Mouse (Mus musculus): ENCODE measurements at regions not wholly inside any gene's neighbourhood (a gene's known extent, or its start where the extent isn't known, plus 50 kb on each side); places are given as distances from the start of the nearest gene placed in this dataset.

DNA sequence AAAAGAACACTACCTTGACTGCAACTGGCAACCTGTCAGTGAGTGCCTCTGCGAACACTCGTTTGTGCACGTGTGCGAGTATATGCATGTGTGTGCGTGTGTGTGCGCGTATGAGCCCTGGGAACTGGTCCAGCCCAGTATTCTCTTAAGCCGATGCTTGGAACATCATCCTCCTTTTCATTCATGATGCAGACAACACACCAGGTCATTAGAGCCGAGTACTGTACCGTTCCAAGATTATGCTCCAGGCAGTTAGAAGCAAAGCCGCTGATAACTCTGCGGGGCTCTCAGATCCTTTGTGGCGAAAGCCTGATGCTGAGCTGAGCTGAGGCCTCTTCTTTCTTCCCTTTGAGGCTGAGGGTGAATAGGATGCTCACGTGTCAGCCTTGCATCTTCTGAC lies 61.8 kb upstream of the Gm21915 start:
- 86% methylated on average over 14 of the region's 14 CpGs for WGBS
- Histone ChIP-seq H3K9me3 (ENCODE audit: control insufficient read depth, low read length) (peaks cover 5% of the 10 kb centered on the region; the same call in 1 of the 2 replicates), H3K27me3 (ENCODE audit: control insufficient read depth, insufficient read depth, low read depth, low read length) (no peaks in the 10 kb centered on the region), H3K4me3 (ENCODE audit: low read length) (no peak overlapping the region), H3K4me1 (replicated peaks; ENCODE audit: control insufficient read depth, insufficient read depth, low read length) (no peaks in the 10 kb centered on the region), H3K9ac (ENCODE audit: low read length) (no peak overlapping the region), H3K27ac (ENCODE audit: low read length) (no peak overlapping the region), H3K4me2 (ENCODE audit: low read depth, low read length) (no peak overlapping the region), H3K36me3 (ENCODE audit: control insufficient read depth, insufficient read depth, low read length) (no peaks in the 10 kb centered on the region)
- ATAC-seq (ENCODE audit: low read depth) = no peak

DNA sequence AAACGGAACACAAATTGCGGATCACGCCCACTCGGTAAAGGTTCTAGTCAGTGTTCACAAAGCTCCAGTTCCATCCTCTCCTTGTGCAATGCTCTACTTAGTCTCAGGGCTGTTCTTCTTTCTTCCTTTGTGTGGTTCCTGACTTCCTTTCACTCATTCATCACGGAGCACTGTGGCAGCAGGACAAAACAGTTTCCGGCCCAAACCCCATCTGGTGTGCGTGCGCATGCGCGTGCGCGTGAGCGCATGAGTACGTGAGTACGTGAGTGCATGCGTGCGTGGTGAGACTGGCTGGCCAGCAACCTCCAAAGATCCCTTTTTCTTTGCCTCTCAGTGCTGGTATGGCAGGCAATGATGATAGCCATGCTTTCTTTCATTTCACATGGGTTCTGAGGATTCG lies 62.5 kb upstream of the Gm21915 start:
- no peak for ATAC-seq (ENCODE audit: low read depth)
- no peak overlapping the region for H3K4me2 ChIP-seq (ENCODE audit: low read depth, low read length)
- H3K4me3 ChIP-seq (ENCODE audit: low read length) = no peak overlapping the region
- H3K36me3 ChIP-seq (ENCODE audit: control insufficient read depth, insufficient read depth, low read length) = no peaks in the 10 kb centered on the region
- 89% methylated on average over 18 of the region's 18 CpGs for WGBS
- no peaks in the 10 kb centered on the region for H3K27me3 ChIP-seq (ENCODE audit: control insufficient read depth, insufficient read depth, low read depth, low read length)
- H3K4me1 ChIP-seq (replicated peaks; ENCODE audit: control insufficient read depth, insufficient read depth, low read length) = peaks cover 2% of the 10 kb centered on the region; the same call in 1 of the 2 replicates
- H3K9me3 ChIP-seq (ENCODE audit: control insufficient read depth, low read length) = peaks cover 5% of the 10 kb centered on the region; the same call in 1 of the 2 replicates
- no peak overlapping the region for H3K9ac ChIP-seq (ENCODE audit: low read length)
- no peak overlapping the region for H3K27ac ChIP-seq (ENCODE audit: low read length)

DNA sequence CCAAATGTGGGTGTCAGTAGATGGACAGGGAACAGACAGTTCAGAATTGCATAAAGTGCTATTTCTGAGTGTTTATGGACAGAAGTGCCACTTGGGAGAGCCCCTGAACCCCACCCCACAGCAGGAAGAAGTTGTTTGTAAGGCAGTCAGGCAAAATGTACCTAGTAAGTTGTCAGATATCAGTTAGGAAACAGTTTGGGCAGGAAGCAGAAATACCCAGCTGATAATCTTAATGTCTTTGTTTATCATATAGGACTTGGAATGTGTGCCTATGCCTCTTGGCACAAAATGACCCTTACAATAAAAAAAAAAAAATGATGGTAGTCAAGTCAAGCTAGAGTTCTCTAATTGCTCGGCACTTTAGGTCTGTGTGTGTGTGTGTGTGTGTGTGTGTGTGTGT lies 66.9 kb upstream of the Gm21915 start:
- H3K36me3 ChIP-seq (ENCODE audit: control insufficient read depth, insufficient read depth, low read length) = no peaks in the 10 kb centered on the region
- H3K4me2 ChIP-seq (ENCODE audit: low read depth, low read length) = no peak overlapping the region
- 30% methylated on average over 1 of the region's 1 CpGs for WGBS
- no peaks in the 10 kb centered on the region for H3K27me3 ChIP-seq (ENCODE audit: control insufficient read depth, insufficient read depth, low read depth, low read length)
- no peak overlapping the region for H3K4me3 ChIP-seq (ENCODE audit: low read length)
- ATAC-seq (ENCODE audit: low read depth) = peak; percentile 20; the same call in 1 of the 2 replicates
- no peak overlapping the region for H3K27ac ChIP-seq (ENCODE audit: low read length)
- no peak overlapping the region for H3K9ac ChIP-seq (ENCODE audit: low read length)
- H3K4me1 ChIP-seq (replicated peaks; ENCODE audit: control insufficient read depth, insufficient read depth, low read length) = peaks cover 2% of the 10 kb centered on the region; the same call in 1 of the 2 replicates
- H3K9me3 ChIP-seq (ENCODE audit: control insufficient read depth, low read length) = no peaks in the 10 kb centered on the region

DNA sequence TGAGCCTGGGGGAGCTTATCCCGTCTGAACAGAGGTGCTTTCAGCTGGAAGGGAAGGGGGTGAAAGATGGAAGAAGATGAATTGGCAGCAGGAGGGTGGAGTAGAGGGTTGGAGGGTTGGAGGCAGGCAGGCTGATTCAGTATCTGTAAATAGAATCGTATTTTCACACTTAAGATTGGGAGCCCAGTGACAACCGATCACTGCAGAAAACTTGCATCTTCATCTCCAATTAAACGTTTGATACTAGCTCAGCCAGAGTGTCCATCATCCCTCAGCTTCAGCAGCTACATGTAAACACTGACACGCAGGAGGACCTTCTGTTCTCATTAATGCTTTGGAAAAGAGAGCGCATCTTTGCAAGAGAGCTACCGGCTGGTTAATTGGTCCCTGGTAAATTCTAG lies 67.2 kb upstream of the Gramd1b start:
- Histone ChIP-seq H3K4me2 (ENCODE audit: low read depth, low read length) (no peak overlapping the region), H3K4me3 (ENCODE audit: low read length) (no peak overlapping the region), H3K9me3 (ENCODE audit: control insufficient read depth, low read length) (no peaks in the 10 kb centered on the region), H3K27ac (ENCODE audit: low read length) (no peak overlapping the region), H3K36me3 (ENCODE audit: control insufficient read depth, insufficient read depth, low read length) (no peaks in the 10 kb centered on the region), H3K4me1 (replicated peaks; ENCODE audit: control insufficient read depth, insufficient read depth, low read length) (peaks cover 1% of the 10 kb centered on the region; the same call in 1 of the 2 replicates), H3K27me3 (ENCODE audit: control insufficient read depth, insufficient read depth, low read depth, low read length) (no peaks in the 10 kb centered on the region), H3K9ac (ENCODE audit: low read length) (no peak overlapping the region)
- WGBS = 69% methylated on average over 7 of the region's 7 CpGs
- no peak for ATAC-seq (ENCODE audit: low read depth)

DNA sequence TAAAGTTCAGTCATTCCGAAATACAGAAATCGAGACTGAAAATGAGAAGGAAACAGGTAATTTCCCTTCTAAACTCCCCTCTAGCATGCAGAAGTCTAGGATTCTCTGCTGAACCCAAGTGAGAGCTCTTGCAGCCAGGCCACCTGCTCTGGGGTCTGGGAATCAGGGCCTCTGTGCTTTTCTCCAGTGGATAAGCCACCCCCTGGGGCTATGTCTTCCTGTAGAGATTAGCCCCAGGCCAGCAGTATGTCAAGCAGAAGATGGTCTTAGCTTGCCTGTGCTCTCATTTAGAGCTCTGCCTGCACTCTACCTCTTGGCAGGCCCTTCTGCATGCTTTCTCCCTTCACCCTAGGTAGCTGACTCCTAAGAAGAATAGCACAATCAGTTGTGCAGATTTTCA lies 56.2 kb upstream of the Gramd1b start:
- Histone ChIP-seq H3K9me3 (ENCODE audit: control insufficient read depth, low read length) (no peaks in the 10 kb centered on the region), H3K4me1 (replicated peaks; ENCODE audit: control insufficient read depth, insufficient read depth, low read length) (no peaks in the 10 kb centered on the region), H3K27ac (ENCODE audit: low read length) (no peak overlapping the region), H3K36me3 (ENCODE audit: control insufficient read depth, insufficient read depth, low read length) (no peaks in the 10 kb centered on the region), H3K4me2 (ENCODE audit: low read depth, low read length) (no peak overlapping the region), H3K27me3 (ENCODE audit: control insufficient read depth, insufficient read depth, low read depth, low read length) (no peaks in the 10 kb centered on the region), H3K4me3 (ENCODE audit: low read length) (no peak overlapping the region), H3K9ac (ENCODE audit: low read length) (no peak overlapping the region)
- 76% methylated on average over 2 of the region's 2 CpGs for whole genome bisulfite sequencing
- no peak for ATAC-seq (ENCODE audit: low read depth)

DNA sequence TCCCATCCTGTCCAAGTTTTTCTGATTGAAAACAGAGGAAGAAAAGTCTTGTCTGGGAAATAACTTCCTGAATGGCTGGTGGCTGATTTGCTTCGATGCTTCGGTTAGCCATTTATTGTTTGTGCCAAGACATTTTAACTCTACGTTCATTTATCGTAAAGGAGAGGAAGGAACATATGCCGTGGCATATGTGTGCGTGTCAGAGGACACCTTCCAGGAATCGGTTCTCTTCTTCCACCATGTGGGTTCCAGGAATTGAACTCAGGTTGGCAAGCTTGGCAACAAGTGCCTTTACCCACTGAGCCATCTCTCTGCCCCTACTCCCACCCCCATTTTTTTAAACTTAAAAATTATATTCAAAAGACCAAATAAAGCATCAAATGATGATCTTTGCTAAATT lies 55.4 kb upstream of the Gramd1b start:
- no peaks in the 10 kb centered on the region for H3K4me1 ChIP-seq (replicated peaks; ENCODE audit: control insufficient read depth, insufficient read depth, low read length)
- no peak overlapping the region for H3K4me3 ChIP-seq (ENCODE audit: low read length)
- no peak overlapping the region for H3K27ac ChIP-seq (ENCODE audit: low read length)
- no peak overlapping the region for H3K4me2 ChIP-seq (ENCODE audit: low read depth, low read length)
- no peaks in the 10 kb centered on the region for H3K36me3 ChIP-seq (ENCODE audit: control insufficient read depth, insufficient read depth, low read length)
- 73% methylated on average over 7 of the region's 7 CpGs for WGBS
- no peak for ATAC-seq (ENCODE audit: low read depth)
- no peak overlapping the region for H3K9ac ChIP-seq (ENCODE audit: low read length)
- no peaks in the 10 kb centered on the region for H3K27me3 ChIP-seq (ENCODE audit: control insufficient read depth, insufficient read depth, low read depth, low read length)
- no peaks in the 10 kb centered on the region for H3K9me3 ChIP-seq (ENCODE audit: control insufficient read depth, low read length)

DNA sequence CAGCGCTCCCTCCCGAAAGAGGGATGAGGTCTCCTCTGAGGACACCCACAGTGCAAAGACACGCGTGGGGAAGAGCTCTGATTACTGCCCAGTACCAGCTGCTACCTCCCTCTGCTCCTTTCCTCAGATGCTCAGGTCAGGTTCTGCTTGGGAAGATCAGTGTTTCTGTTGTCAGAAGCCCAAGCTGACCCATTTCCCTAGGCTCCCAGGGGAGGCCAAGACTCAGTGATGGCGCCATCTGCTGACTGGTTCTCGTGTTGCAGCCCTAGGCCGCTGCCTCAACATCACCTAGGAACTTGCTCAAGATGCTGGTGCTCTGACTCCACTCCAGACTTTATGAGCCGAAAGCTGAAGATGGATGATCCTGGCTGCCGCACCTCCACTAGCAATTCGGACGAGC lies 52.4 kb upstream of the Gramd1b start:
- H3K4me2 ChIP-seq (ENCODE audit: low read depth, low read length) = no peak overlapping the region
- no peak overlapping the region for H3K27ac ChIP-seq (ENCODE audit: low read length)
- no peaks in the 10 kb centered on the region for H3K4me1 ChIP-seq (replicated peaks; ENCODE audit: control insufficient read depth, insufficient read depth, low read length)
- peak; percentile 34; the same call in 1 of the 2 replicates for ATAC-seq (ENCODE audit: low read depth)
- H3K9me3 ChIP-seq (ENCODE audit: control insufficient read depth, low read length) = no peaks in the 10 kb centered on the region
- WGBS = 50% methylated on average over 11 of the region's 11 CpGs
- no peak overlapping the region for H3K9ac ChIP-seq (ENCODE audit: low read length)
- H3K4me3 ChIP-seq (ENCODE audit: low read length) = no peak overlapping the region
- H3K27me3 ChIP-seq (ENCODE audit: control insufficient read depth, insufficient read depth, low read depth, low read length) = no peaks in the 10 kb centered on the region
- no peaks in the 10 kb centered on the region for H3K36me3 ChIP-seq (ENCODE audit: control insufficient read depth, insufficient read depth, low read length)

DNA sequence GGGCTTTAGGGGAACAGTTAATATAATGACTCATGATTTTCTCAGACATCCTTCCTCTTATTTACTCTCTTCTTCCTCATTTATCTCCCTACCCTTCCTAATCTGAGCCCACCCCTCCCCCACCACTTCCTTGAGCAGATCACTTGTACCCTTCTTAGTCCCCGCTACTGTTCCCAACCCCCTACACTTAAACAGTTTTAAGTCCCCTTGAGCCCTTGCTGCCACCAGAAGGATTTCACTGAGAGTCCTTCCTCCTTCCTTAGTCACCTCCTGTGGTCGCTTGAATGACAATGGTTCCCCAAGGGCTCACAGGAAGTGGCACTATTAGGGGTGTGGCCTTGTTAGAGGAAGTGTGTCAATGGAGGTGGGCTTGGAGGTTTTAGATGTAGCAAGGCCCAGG lies 50.7 kb upstream of the Gramd1b start:
- no peaks in the 10 kb centered on the region for H3K27me3 ChIP-seq (ENCODE audit: control insufficient read depth, insufficient read depth, low read depth, low read length)
- no peaks in the 10 kb centered on the region for H3K36me3 ChIP-seq (ENCODE audit: control insufficient read depth, insufficient read depth, low read length)
- 47% methylated on average over 2 of the region's 2 CpGs for WGBS
- H3K4me2 ChIP-seq (ENCODE audit: low read depth, low read length) = no peak overlapping the region
- H3K4me1 ChIP-seq (replicated peaks; ENCODE audit: control insufficient read depth, insufficient read depth, low read length) = no peaks in the 10 kb centered on the region
- no peak overlapping the region for H3K27ac ChIP-seq (ENCODE audit: low read length)
- no peak overlapping the region for H3K9ac ChIP-seq (ENCODE audit: low read length)
- no peak overlapping the region for H3K4me3 ChIP-seq (ENCODE audit: low read length)
- H3K9me3 ChIP-seq (ENCODE audit: control insufficient read depth, low read length) = no peaks in the 10 kb centered on the region
- ATAC-seq (ENCODE audit: low read depth) = no peak
